Mouse (Mus musculus) neural tube, embryonic 13.5 days (tissue): ENCODE measurements at regions not wholly inside any gene's neighbourhood (a gene's known extent, or its start where the extent isn't known, plus 50 kb on each side); places are given as distances from the start of the nearest gene placed in this dataset.
A peak's percentile ranks its signal among the peaks of the same experiment; 100 is the strongest.

Source experiments
- ATAC-seq: fragments of 200-750 bp; cut with Nextera tagmentation; 2 replicates; pipeline ENCODE4 v1.8.0; 2017; ENCODE audit warnings: low read depth, mild to moderate bottlenecking, moderate TSS enrichment, moderate library complexity
- H3K27ac ChIP-seq: fragments of 300-500 bp; sonication (generic); replicated peaks from 2 replicates; pipeline ENCODE4 v1.5.1; 2015; ENCODE audit warnings: moderate library complexity, mild to moderate bottlenecking, inconsistent platforms
- H3K27me3 ChIP-seq: fragments of 300-500 bp; sonication (generic); 2 replicates; pipeline ENCODE4 v1.6.1; 2015; ENCODE audit warnings: mild to moderate bottlenecking, inconsistent platforms
- H3K36me3 ChIP-seq: fragments of 300-500 bp; sonication (generic); 2 replicates; pipeline ENCODE4 v1.6.1; 2015; ENCODE audit warnings: mild to moderate bottlenecking, inconsistent platforms
- H3K4me1 ChIP-seq: fragments of 300-500 bp; sonication (generic); replicated peaks from 2 replicates; pipeline ENCODE4 v1.6.1; 2015; ENCODE audit warnings: inconsistent platforms
- H3K4me2 ChIP-seq: fragments of 300-500 bp; sonication (generic); 2 replicates; pipeline ENCODE4 v1.6.1; 2015; ENCODE audit warnings: inconsistent platforms, mild to moderate bottlenecking, moderate library complexity
- H3K4me3 ChIP-seq: fragments of 300-500 bp; sonication (generic); 2 replicates; pipeline ENCODE4 v1.5.1; 2015; ENCODE audit warnings: mild to moderate bottlenecking, inconsistent platforms
- H3K9ac ChIP-seq: fragments of 300-500 bp; sonication (generic); 2 replicates; pipeline ENCODE4 v1.6.1; 2015; ENCODE audit warnings: moderate library complexity, mild to moderate bottlenecking, inconsistent platforms
- H3K9me3 ChIP-seq: fragments of 300-500 bp; sonication (generic); 2 replicates; pipeline ENCODE4 v1.6.1; 2016; ENCODE audit warnings: inconsistent platforms
- WGBS: fragments of 180-500 bp; shearing (Covaris S2); methylation state at CpG from one replicate; pipeline ENCODE4 v1.1.7; 2015; 5-methylcytosine and 5-hydroxymethylcytosine counted together

DNA sequence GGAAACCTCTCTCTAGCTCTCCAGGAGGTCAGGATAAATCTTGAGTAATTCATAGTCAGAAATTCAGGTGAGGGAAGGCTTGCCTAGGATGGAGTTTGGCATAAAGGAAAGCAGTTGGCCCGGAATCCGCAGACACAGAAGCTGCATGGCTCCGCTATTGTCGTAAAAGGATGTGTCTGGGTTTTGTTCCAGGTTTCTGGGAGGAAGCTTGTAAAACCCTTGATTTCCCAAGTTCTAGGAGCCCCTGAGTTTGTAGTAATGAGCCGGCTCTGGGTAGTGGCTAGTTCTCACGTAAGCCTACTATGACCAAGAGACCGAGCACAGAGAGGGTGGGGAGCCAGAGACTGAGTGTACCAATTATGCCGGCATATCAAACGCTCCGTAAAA lies 52.7 kb upstream of the Gm21915 start:
- peak overlapping the region; percentile 63 for H3K4me2 ChIP-seq
- no peaks in the 10 kb centered on the region for H3K9me3 ChIP-seq
- ATAC-seq = no peak
- WGBS = 18% methylated on average over 10 of the region's 10 CpGs
- H3K27ac ChIP-seq = peak overlapping the region; percentile 85
- peak overlapping the region; percentile 64 for H3K9ac ChIP-seq
- H3K4me1 ChIP-seq = peaks cover 33% of the 10 kb centered on the region
- no peaks in the 10 kb centered on the region for H3K27me3 ChIP-seq
- peak overlapping the region; percentile 31 for H3K4me3 ChIP-seq
- H3K36me3 ChIP-seq = no peaks in the 10 kb centered on the region

- peak overlapping the region; percentile 85 for H3K27ac ChIP-seq
- peak; percentile 85 for ATAC-seq
- H3K4me1 ChIP-seq = peaks cover 33% of the 10 kb centered on the region
- WGBS = under 1% methylated on average over 20 of the region's 20 CpGs
- no peaks in the 10 kb centered on the region for H3K9me3 ChIP-seq
- peak overlapping the region; percentile 31 for H3K4me3 ChIP-seq
- H3K4me2 ChIP-seq = peak overlapping the region; percentile 63
- H3K36me3 ChIP-seq = no peaks in the 10 kb centered on the region
- H3K27me3 ChIP-seq = no peaks in the 10 kb centered on the region
- H3K9ac ChIP-seq = peak overlapping the region; percentile 64
Measured at GRCm38 (mm10) chr9:40617036-40617675, 53.3 kb upstream of the Gm21915 start.

- Histone ChIP-seq H3K4me3 (peak overlapping the region; percentile 31), H3K27ac (peak overlapping the region; percentile 85), H3K36me3 (no peaks in the 10 kb centered on the region), H3K4me1 (peaks cover 33% of the 10 kb centered on the region), H3K9ac (peak overlapping the region; percentile 64), H3K27me3 (no peaks in the 10 kb centered on the region), H3K4me2 (peak overlapping the region; percentile 63), H3K9me3 (no peaks in the 10 kb centered on the region)
- 3% methylated on average over 11 of the region's 11 CpGs for WGBS
- peak; percentile 87 for ATAC-seq
Measured at GRCm38 (mm10) chr9:40616426-40617035, 53.9 kb upstream of the Gm21915 start.

DNA sequence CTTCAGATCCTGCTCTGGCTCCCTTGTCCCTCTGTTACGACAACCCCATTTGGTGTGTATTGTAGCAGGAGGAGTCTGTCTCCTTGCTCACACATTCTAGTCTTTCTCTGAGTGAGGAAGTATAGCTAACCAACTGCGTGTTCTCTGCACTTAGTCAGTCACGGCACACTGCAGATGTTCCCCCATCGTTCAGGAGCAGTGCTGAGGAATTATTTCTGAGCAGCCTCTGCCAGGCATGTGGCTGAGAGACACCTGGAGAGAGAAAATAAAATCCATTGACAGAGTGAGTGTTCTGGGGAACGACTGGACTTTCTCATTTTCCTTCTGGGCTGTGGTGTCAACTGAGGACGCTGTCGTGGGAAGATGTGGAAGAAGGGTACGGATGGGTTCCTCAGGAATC lies 54.5 kb upstream of the Gm21915 start:
- peak; percentile 22; the same call in 1 of the 2 replicates for ATAC-seq
- peak overlapping the region; percentile 85 for H3K27ac ChIP-seq
- 31% methylated on average over 8 of the region's 8 CpGs for WGBS
- H3K4me3 ChIP-seq = no peak overlapping the region
- no peaks in the 10 kb centered on the region for H3K27me3 ChIP-seq
- H3K4me1 ChIP-seq = peaks cover 33% of the 10 kb centered on the region
- peak overlapping the region; percentile 43; the same call in 1 of the 2 replicates for H3K9ac ChIP-seq
- H3K4me2 ChIP-seq = peak overlapping the region; percentile 63; the same call in 1 of the 2 replicates
- H3K36me3 ChIP-seq = no peaks in the 10 kb centered on the region
- H3K9me3 ChIP-seq = no peaks in the 10 kb centered on the region

DNA sequence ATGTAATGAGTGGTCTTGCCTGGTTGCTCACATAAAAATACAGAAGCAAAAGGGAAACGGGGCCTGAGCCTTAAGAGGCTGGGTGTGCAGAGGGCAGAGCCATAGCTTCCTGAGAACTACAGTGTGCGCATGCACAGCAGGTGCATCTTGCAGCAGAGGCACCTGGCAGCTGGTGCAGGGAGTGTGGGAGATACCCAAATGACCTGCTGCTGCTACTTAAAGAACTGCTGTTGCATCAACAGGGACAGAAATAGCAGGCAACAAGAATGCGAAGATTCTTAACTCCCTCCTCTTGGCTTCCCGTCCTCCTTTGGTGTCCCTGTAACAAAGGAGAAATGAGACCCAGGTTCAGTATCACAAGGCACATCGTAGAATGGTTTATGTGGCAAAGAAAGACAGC lies 56.3 kb upstream of the Gm21915 start:
- Histone ChIP-seq H3K27me3 (no peaks in the 10 kb centered on the region), H3K36me3 (no peaks in the 10 kb centered on the region), H3K4me1 (peaks cover 33% of the 10 kb centered on the region), H3K27ac (0 out of 2 replicates have a peak overlapping the region, but pooled peaks have one; percentile 23), H3K9ac (no peak overlapping the region), H3K4me3 (no peak overlapping the region), H3K9me3 (no peaks in the 10 kb centered on the region), H3K4me2 (no peak overlapping the region)
- 68% methylated on average over 5 of the region's 5 CpGs for WGBS
- no peak for ATAC-seq

DNA sequence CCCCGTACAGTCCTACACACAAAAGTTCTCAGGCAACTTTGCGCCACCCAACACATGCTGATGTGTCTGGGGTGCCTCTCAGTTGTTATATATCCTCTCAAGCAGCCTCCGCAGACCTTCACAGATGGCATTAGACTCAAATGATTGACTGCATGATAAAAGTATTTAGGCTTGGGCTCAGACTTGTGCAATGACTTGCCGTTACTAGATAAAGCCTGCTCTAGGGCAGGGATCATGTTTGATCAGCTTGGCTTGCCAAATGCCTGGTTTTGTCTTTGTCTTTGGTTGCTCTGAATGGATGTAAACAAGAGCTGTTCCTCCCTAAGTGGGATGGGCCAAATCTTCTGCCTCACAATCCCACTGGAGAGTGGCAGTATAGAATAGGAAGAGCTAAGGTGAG lies 57.2 kb upstream of the Gm21915 start:
- H3K9me3 ChIP-seq = no peaks in the 10 kb centered on the region
- H3K27me3 ChIP-seq = no peaks in the 10 kb centered on the region
- WGBS = 84% methylated on average over 4 of the region's 4 CpGs
- no peak overlapping the region for H3K4me3 ChIP-seq
- no peak overlapping the region for H3K4me2 ChIP-seq
- H3K27ac ChIP-seq = no peak overlapping the region
- H3K36me3 ChIP-seq = no peaks in the 10 kb centered on the region
- ATAC-seq = no peak
- H3K9ac ChIP-seq = no peak overlapping the region
- peaks cover 33% of the 10 kb centered on the region for H3K4me1 ChIP-seq

- Histone ChIP-seq H3K9ac (no peak overlapping the region), H3K36me3 (no peaks in the 10 kb centered on the region), H3K27ac (no peak overlapping the region), H3K4me2 (no peak overlapping the region), H3K9me3 (no peaks in the 10 kb centered on the region), H3K4me1 (peaks cover 30% of the 10 kb centered on the region), H3K27me3 (no peaks in the 10 kb centered on the region), H3K4me3 (no peak overlapping the region)
- WGBS = 100% methylated on average over 1 of the region's 1 CpGs
- no peak for ATAC-seq
Measured at GRCm38 (mm10) chr9:40612755-40613154, 57.7 kb upstream of the Gm21915 start.

DNA sequence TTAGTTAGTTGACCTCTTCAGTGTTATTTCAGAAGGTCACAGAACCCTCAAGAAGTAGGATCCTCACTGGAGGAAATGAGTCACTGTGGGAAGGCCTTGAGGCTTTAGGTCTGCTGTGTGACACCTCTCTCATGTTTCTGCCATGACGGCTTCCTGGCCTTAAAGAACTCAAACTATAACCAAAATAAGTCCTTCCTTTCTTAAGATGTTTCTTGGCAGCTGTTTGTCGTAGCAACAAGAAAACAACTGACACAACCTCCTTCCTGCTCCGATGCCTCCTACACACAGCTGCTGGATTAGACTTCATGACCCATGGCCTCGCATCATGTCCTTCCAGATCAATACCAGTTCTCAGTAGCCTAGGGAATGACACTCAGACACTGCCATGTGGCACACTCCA lies 58.1 kb upstream of the Gm21915 start:
- H3K36me3 ChIP-seq = no peaks in the 10 kb centered on the region
- ATAC-seq = no peak
- WGBS = 90% methylated on average over 4 of the region's 4 CpGs
- H3K27me3 ChIP-seq = no peaks in the 10 kb centered on the region
- H3K9me3 ChIP-seq = no peaks in the 10 kb centered on the region
- no peak overlapping the region for H3K27ac ChIP-seq
- no peak overlapping the region for H3K4me2 ChIP-seq
- peaks cover 25% of the 10 kb centered on the region for H3K4me1 ChIP-seq
- H3K4me3 ChIP-seq = no peak overlapping the region
- H3K9ac ChIP-seq = no peak overlapping the region

DNA sequence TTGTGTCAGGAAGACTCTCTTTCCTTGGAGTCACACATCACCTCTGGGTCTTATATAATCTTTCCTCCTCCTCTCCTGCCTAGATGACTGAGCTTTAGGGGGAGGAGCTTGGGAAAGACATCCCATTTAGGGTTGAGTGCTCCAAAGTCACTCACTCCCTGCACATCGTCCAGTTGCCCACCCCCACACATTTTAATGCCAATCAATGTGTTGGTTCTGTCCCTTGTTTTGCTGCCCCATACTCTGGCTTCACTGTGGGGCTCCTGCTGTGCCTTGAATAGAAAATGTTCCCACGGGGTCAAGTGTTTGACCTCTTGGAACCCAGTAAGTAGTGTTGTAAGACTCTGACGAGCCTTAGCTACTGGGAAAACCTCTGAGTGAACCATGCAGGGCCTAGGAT lies 58.8 kb upstream of the Gm21915 start:
- Histone ChIP-seq H3K9ac (no peak overlapping the region), H3K27me3 (no peaks in the 10 kb centered on the region), H3K4me3 (no peak overlapping the region), H3K4me1 (peaks cover 19% of the 10 kb centered on the region), H3K27ac (no peak overlapping the region), H3K9me3 (no peaks in the 10 kb centered on the region), H3K36me3 (no peaks in the 10 kb centered on the region), H3K4me2 (no peak overlapping the region)
- ATAC-seq = no peak
- WGBS = 45% methylated on average over 3 of the region's 3 CpGs

DNA sequence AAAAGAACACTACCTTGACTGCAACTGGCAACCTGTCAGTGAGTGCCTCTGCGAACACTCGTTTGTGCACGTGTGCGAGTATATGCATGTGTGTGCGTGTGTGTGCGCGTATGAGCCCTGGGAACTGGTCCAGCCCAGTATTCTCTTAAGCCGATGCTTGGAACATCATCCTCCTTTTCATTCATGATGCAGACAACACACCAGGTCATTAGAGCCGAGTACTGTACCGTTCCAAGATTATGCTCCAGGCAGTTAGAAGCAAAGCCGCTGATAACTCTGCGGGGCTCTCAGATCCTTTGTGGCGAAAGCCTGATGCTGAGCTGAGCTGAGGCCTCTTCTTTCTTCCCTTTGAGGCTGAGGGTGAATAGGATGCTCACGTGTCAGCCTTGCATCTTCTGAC lies 61.8 kb upstream of the Gm21915 start:
- Histone ChIP-seq H3K4me3 (no peak overlapping the region), H3K27ac (no peak overlapping the region), H3K9me3 (no peaks in the 10 kb centered on the region), H3K4me1 (no peaks in the 10 kb centered on the region), H3K27me3 (no peaks in the 10 kb centered on the region), H3K4me2 (no peak overlapping the region), H3K36me3 (no peaks in the 10 kb centered on the region), H3K9ac (no peak overlapping the region)
- 87% methylated on average over 14 of the region's 14 CpGs for WGBS
- ATAC-seq = no peak

DNA sequence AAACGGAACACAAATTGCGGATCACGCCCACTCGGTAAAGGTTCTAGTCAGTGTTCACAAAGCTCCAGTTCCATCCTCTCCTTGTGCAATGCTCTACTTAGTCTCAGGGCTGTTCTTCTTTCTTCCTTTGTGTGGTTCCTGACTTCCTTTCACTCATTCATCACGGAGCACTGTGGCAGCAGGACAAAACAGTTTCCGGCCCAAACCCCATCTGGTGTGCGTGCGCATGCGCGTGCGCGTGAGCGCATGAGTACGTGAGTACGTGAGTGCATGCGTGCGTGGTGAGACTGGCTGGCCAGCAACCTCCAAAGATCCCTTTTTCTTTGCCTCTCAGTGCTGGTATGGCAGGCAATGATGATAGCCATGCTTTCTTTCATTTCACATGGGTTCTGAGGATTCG lies 62.5 kb upstream of the Gm21915 start:
- H3K27ac ChIP-seq = no peak overlapping the region
- ATAC-seq = no peak
- no peaks in the 10 kb centered on the region for H3K9me3 ChIP-seq
- WGBS = 89% methylated on average over 18 of the region's 18 CpGs
- H3K9ac ChIP-seq = no peak overlapping the region
- no peak overlapping the region for H3K4me2 ChIP-seq
- H3K4me1 ChIP-seq = no peaks in the 10 kb centered on the region
- H3K4me3 ChIP-seq = no peak overlapping the region
- H3K27me3 ChIP-seq = no peaks in the 10 kb centered on the region
- no peaks in the 10 kb centered on the region for H3K36me3 ChIP-seq

- H3K4me2 ChIP-seq = no peak overlapping the region
- no peak overlapping the region for H3K27ac ChIP-seq
- 70% methylated on average over 1 of the region's 1 CpGs for WGBS
- no peaks in the 10 kb centered on the region for H3K27me3 ChIP-seq
- no peaks in the 10 kb centered on the region for H3K4me1 ChIP-seq
- H3K9ac ChIP-seq = no peak overlapping the region
- ATAC-seq = no peak
- H3K9me3 ChIP-seq = no peaks in the 10 kb centered on the region
- H3K4me3 ChIP-seq = no peak overlapping the region
- no peaks in the 10 kb centered on the region for H3K36me3 ChIP-seq
Measured at GRCm38 (mm10) chr9:40603521-40603920, 66.9 kb upstream of the Gm21915 start.

GRCm38 (mm10) chr9:40598431-40598831 lies 67.2 kb upstream of the Gramd1b start:
- Histone ChIP-seq H3K4me1 (no peaks in the 10 kb centered on the region), H3K27ac (no peak overlapping the region), H3K9me3 (no peaks in the 10 kb centered on the region), H3K36me3 (no peaks in the 10 kb centered on the region), H3K27me3 (no peaks in the 10 kb centered on the region), H3K9ac (no peak overlapping the region), H3K4me3 (no peak overlapping the region), H3K4me2 (no peak overlapping the region)
- WGBS = 85% methylated on average over 7 of the region's 7 CpGs
- no peak for ATAC-seq
